8 mouse cellular contexts compared by ENCODE assay signal in the genomic region with DNA sequence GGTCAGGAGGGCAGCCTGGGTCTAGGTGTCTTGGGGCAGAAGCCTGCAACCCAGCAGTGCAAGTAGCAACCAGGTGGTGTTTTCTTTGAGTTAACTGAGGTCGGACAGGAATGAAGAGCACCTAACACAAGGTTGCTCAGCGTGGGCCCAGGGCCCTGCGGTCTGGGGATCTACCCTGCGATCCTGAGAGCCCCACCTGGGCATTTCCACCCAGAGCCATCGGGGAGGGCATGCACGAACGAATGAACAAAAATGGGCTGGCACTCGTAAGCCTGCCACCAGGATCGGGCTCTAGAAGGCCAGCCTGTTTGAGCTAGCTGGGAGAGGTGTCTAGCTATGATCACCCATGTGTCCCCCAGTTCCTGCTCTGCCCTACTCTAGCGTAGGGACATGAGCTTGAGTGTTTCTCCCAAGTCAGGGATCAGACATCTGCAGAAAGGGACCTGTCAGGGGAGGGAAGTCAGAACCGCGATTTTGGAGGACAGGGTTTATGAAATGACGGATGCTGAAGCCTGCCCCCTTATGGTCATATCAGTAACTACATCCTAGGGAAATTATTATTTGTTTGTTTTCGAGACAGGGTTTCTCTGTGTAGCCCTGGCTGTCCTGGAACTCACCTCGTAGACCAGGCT. TPM values are rescaled to one million over a fixed set of nuclear protein-coding genes. Genes with fewer than 3 reads are reported as not detected.
A peak's percentile ranks its signal among the peaks of the same experiment; 100 is the strongest.
DNase-seq lines count a peak whose midpoint lies in the region; ATAC-seq and TF ChIP-seq lines count a peak whose summit lies in the region.

No protein-coding gene starts in this region.

- TF ChIP-seq EP300 in heart, adult 2 months (IDR thresholded peaks at IDR 0.05; ENCODE audit: insufficient read depth, low read depth, low read length), result no peak
- no peak for TF ChIP-seq EP300 in liver, postnatal 0 days (IDR thresholded peaks at IDR 0.05; ENCODE audit: low read depth)

- no peak overlapping the region for H3K4me2 ChIP-seq in liver, postnatal 0 days (ENCODE audit: low read depth, low read length)

- H3K79me2 ChIP-seq in heart, adult 2 months (replicated peaks; ENCODE audit: control insufficient read depth, insufficient read depth, low read length), result no peaks in the 10 kb centered on the region

- peak; percentile 90 for TF ChIP-seq CTCF in heart, adult 2 months (IDR thresholded peaks at IDR 0.05)
- peak; percentile 86 for TF ChIP-seq CTCF in E14TG2a.4 (conservative IDR thresholded peaks at IDR 0.05; ENCODE audit: low read length)
- TF ChIP-seq CTCF in liver, postnatal 0 days (IDR thresholded peaks at IDR 0.05; ENCODE audit: low read depth), result peak; percentile 73

- WGBS in heart, adult 2 months, result 46% methylated on average over 15 of the region's 15 CpGs
- WGBS in heart, embryonic 10.5 days, result 47% methylated on average over 15 of the region's 15 CpGs
- 41% methylated on average over 15 of the region's 15 CpGs for WGBS in liver, postnatal 0 days (ENCODE audit: insufficient replicate concordance)

- DNase-seq in heart, adult 2 months, result peak in 1 of 2 experiments; percentile 32
- DNase-seq in heart, postnatal 25 days (ENCODE audit: low spot score), result no peak
- peak; percentile 57 for DNase-seq in cerebellum, adult 8-10 months
- peak; percentile 76 for DNase-seq in heart, embryonic 10.5 days (ENCODE audit: low spot score)
- DNase-seq in liver, postnatal 0 days, result no peak
- peak; percentile 41 for DNase-seq in testis, postnatal 10 days (ENCODE audit: low spot score)
- DNase-seq in frontal cortex, postnatal 10 days (ENCODE audit: low spot score in 2 of 2), result no peak

- intact Hi-C loops in heart, adult 2 months (cut with DNase I), result loop anchor here (1.0 to 2.0 kb wide), 2 partner anchors 29 to 106 kb away; no protein-coding TSS in a partner anchor
- intact Hi-C loops in heart, postnatal 25 days (cut with DNase I), result loop anchor here (1.0 to 2.0 kb wide), 2 partner anchors 29 to 106 kb away; no protein-coding TSS in a partner anchor

- peaks cover 1% of the 10 kb centered on the region; the same call in 1 of the 2 replicates for H3K4me1 ChIP-seq in heart, adult 2 months (ENCODE audit: control insufficient read depth, insufficient read depth, low read length)
- peaks cover 33% of the 10 kb centered on the region for H3K4me1 ChIP-seq in E14TG2a.4 (replicated peaks; ENCODE audit: low read depth, low read length)
- H3K4me1 ChIP-seq in heart, embryonic 10.5 days, result peaks cover 34% of the 10 kb centered on the region
- no peaks in the 10 kb centered on the region for H3K4me1 ChIP-seq in liver, postnatal 0 days (ENCODE audit: insufficient read depth)

- no peaks in the 10 kb centered on the region for H3K36me3 ChIP-seq in heart, adult 2 months (ENCODE audit: control insufficient read depth, insufficient read depth, low read length)
- no peaks in the 10 kb centered on the region for H3K36me3 ChIP-seq in E14TG2a.4 (ENCODE audit: insufficient read depth, low read length)
- H3K36me3 ChIP-seq in heart, embryonic 10.5 days, result no peaks in the 10 kb centered on the region
- H3K36me3 ChIP-seq in liver, postnatal 0 days (replicated peaks; ENCODE audit: insufficient read depth, low read length), result no peaks in the 10 kb centered on the region

- H3K9me3 ChIP-seq in E14TG2a.4 (ENCODE audit: low read length), result peaks cover 25% of the 10 kb centered on the region
- H3K9me3 ChIP-seq in heart, embryonic 10.5 days, result peaks cover 5% of the 10 kb centered on the region; the same call in 1 of the 2 replicates
- H3K9me3 ChIP-seq in liver, postnatal 0 days (ENCODE audit: low read length), result no peaks in the 10 kb centered on the region; the same call in 1 of the 2 replicates

- no peak for ATAC-seq in liver, postnatal 0 days

- H3K9ac ChIP-seq in heart, adult 2 months (ENCODE audit: low read depth, low read length), result no peak overlapping the region
- no peak overlapping the region for H3K9ac ChIP-seq in liver, postnatal 0 days (replicated peaks)

- no peak for TF ChIP-seq POLR2A in heart, adult 2 months (IDR thresholded peaks at IDR 0.05; ENCODE audit: insufficient read depth, low read depth, low read length)

- H3K27me3 ChIP-seq in heart, adult 2 months (ENCODE audit: control insufficient read depth, insufficient read depth, low read length), result no peaks in the 10 kb centered on the region
- H3K27me3 ChIP-seq in E14TG2a.4 (ENCODE audit: insufficient read depth, low read length), result peaks cover 19% of the 10 kb centered on the region
- peaks cover 14% of the 10 kb centered on the region; the same call in 1 of the 2 replicates for H3K27me3 ChIP-seq in heart, embryonic 10.5 days (ENCODE audit: insufficient read depth, poor library complexity, severe bottlenecking)
- 0 out of 2 replicates have a peak, but pooled peaks cover 7% of the 10 kb centered on the region for H3K27me3 ChIP-seq in liver, postnatal 0 days (ENCODE audit: insufficient read depth, low read length)

- H3K4me3 ChIP-seq in heart, adult 2 months, result no peak overlapping the region
- 0 out of 2 replicates have a peak overlapping the region, but pooled peaks have one; percentile 17 for H3K4me3 ChIP-seq in E14TG2a.4 (replicated peaks; ENCODE audit: low read length)
- no peak overlapping the region for H3K4me3 ChIP-seq in heart, embryonic 10.5 days
- no peak overlapping the region for H3K4me3 ChIP-seq in liver, postnatal 0 days (ENCODE audit: low read depth, low read length)

- H3K27ac ChIP-seq in heart, adult 2 months, result no peak overlapping the region
- H3K27ac ChIP-seq in heart, embryonic 10.5 days, result peak overlapping the region; percentile 80
- H3K27ac ChIP-seq in liver, postnatal 0 days (ENCODE audit: low read depth), result no peak overlapping the region

RNA-seq across cellular contexts. Expression of a gene that starts 22.2 kb away (rescaled TPM):
- total RNA-seq in heart, adult 2 months (2021), result not detected
- not detected in 2 replicates for polyA plus RNA-seq in heart, adult 2 months (2012; rRNA removed)
- not detected for total RNA-seq in heart, postnatal 25 days (2021)
- polyA plus RNA-seq in heart, embryonic 10.5 days (2016; fragmentation: Nextera tagmentation; extraction: Ambion mirVana), result 2.7 and 4.1 TPM in 2 replicates
- polyA plus RNA-seq in liver, postnatal 0 days (2015; fragmentation: Nextera tagmentation; extraction: Ambion mirVana), result 1.4 and 1.6 TPM in 2 replicates

RNA-seq across cellular contexts. Expression of a gene that starts 49.5 kb away (rescaled TPM):
- 1 to 10 TPM in 1 of 2 experiments, under 1 TPM in 1; 0.43 to 1.0 TPM for total RNA-seq in heart, adult 2 months (2021)
- 0.73 and 1.4 TPM in 2 replicates for polyA plus RNA-seq in heart, adult 2 months (2012; rRNA removed)
- under 1 TPM; 0.44 to 0.59 TPM for total RNA-seq in heart, postnatal 25 days (2021)
- 14.0 and 29.3 TPM in 2 replicates for polyA plus RNA-seq in heart, embryonic 10.5 days (2016; fragmentation: Nextera tagmentation; extraction: Ambion mirVana)
- 1.4 and 1.6 TPM in 2 replicates for polyA plus RNA-seq in liver, postnatal 0 days (2015; fragmentation: Nextera tagmentation; extraction: Ambion mirVana)

Comparison
In these comparisons a context has a peak if more than half of its experiments do, and no peak if none do; other contexts are left out.
1. DNase-seq: peak in cerebellum, adult 8-10 months (single experiment), heart, embryonic 10.5 days (single experiment) and testis, postnatal 10 days (single experiment); none in heart, postnatal 25 days (single experiment), liver, postnatal 0 days (single experiment) and frontal cortex, postnatal 10 days (0 of 2).
2. Peak in every context shown above with its lines, with median percentiles within 50 percentile points of each other: CTCF ChIP-seq.